Mouse (Mus musculus): ENCODE measurements around the gene Rft1.
"Not testable (repeated sequence)": the region's sequence is repeated elsewhere in the genome, so short reads cannot be mapped to it uniquely, and the experiment has no call there.

Rft1 gene

GRCm38 (mm10) chr14:30671095-30671985, 17.2 kb downstream of the Rft1 start:
- no peak for DNase-seq (ENCODE audit: extremely low read depth, low read depth, low spot score)

GRCm38 (mm10) chr14:30671986-30672312, 17.8 kb downstream of the Rft1 start:
- no peak for DNase-seq (ENCODE audit: extremely low read depth, low read depth, low spot score)

GRCm38 (mm10) chr14:30674947-30675346, 20.8 kb downstream of the Rft1 start:
- DNase-seq (ENCODE audit: extremely low read depth, low read depth, low spot score): no peak

- DNase-seq (ENCODE audit: extremely low read depth, low read depth, low spot score): no peak
These were observed 28.0 kb downstream of the Rft1 start for GRCm38 (mm10) chr14:30682131-30682530.

- DNase-seq (ENCODE audit: extremely low read depth, low read depth, low spot score): no peak
These were observed 36.5 kb downstream of the Rft1 start for GRCm38 (mm10) chr14:30690685-30691084.

GRCm38 (mm10) chr14:30692439-30692838, 38.3 kb downstream of the Rft1 start:
- no peak for DNase-seq (ENCODE audit: extremely low read depth, low read depth, low spot score)

GRCm38 (mm10) chr14:30694786-30695185, 40.6 kb downstream of the Rft1 start:
- DNase-seq (ENCODE audit: extremely low read depth, low read depth, low spot score): no peak

GRCm38 (mm10) chr14:30695609-30696008, 41.4 kb downstream of the Rft1 start:
- no peak for DNase-seq (ENCODE audit: extremely low read depth, low read depth, low spot score)

GRCm38 (mm10) chr14:30697407-30698052, 43.4 kb downstream of the Rft1 start:
- no peak for DNase-seq (ENCODE audit: extremely low read depth, low read depth, low spot score)

- no peak for DNase-seq (ENCODE audit: extremely low read depth, low read depth, low spot score)
These were observed 45.5 kb downstream of the Rft1 start for GRCm38 (mm10) chr14:30699656-30700055.

- no peak for DNase-seq (ENCODE audit: extremely low read depth, low read depth, low spot score)
These were observed 48.4 kb downstream of the Rft1 start for GRCm38 (mm10) chr14:30702512-30702911.

GRCm38 (mm10) chr14:30703079-30703478, 48.9 kb downstream of the Rft1 start:
- DNase-seq (ENCODE audit: extremely low read depth, low read depth, low spot score): no peak

GRCm38 (mm10) chr14:30704098-30704855, 50.1 kb downstream of the Rft1 start:
- no peak for DNase-seq (ENCODE audit: extremely low read depth, low read depth, low spot score)

- no peak for DNase-seq (ENCODE audit: extremely low read depth, low read depth, low spot score)
These were observed 57.7 kb downstream of the Rft1 start for GRCm38 (mm10) chr14:30711892-30712291.

- no peak for DNase-seq (ENCODE audit: extremely low read depth, low read depth, low spot score)
These were observed 59.6 kb downstream of the Rft1 start for GRCm38 (mm10) chr14:30713769-30714168.

GRCm38 (mm10) chr14:30714799-30715617, 60.8 kb downstream of the Rft1 start, which contains the start of gene Sfmbt1:
Gene Sfmbt1, plus strand, starts transcription at chr14:30714849.
- DNase-seq (ENCODE audit: extremely low read depth, low read depth, low spot score): no peak

GRCm38 (mm10) chr14:30715618-30716050, 61.5 kb downstream of the Rft1 start:
- DNase-seq (ENCODE audit: extremely low read depth, low read depth, low spot score): no peak

GRCm38 (mm10) chr14:30716051-30716952, 62.1 kb downstream of the Rft1 start:
- no peak for DNase-seq (ENCODE audit: extremely low read depth, low read depth, low spot score)

- no peak for DNase-seq (ENCODE audit: extremely low read depth, low read depth, low spot score)
These were observed 62.8 kb downstream of the Rft1 start for GRCm38 (mm10) chr14:30716953-30717285.

GRCm38 (mm10) chr14:30718696-30719095, 64.5 kb downstream of the Rft1 start:
- not testable (repeated sequence) for DNase-seq (ENCODE audit: extremely low read depth, low read depth, low spot score)

Measured in fat pad, adult 2 months (tissue).